Mouse (Mus musculus) neural tube, embryonic 11.5 days (tissue): ENCODE results near the gene Adamtsl1. TPM values are rescaled to one million over a fixed set of nuclear protein-coding genes. Genes with fewer than 3 reads are reported as not detected.

Experiments used
- ATAC-seq: fragments of 200-750 bp; cut with Nextera tagmentation; 2 replicates; pipeline ENCODE4 v1.8.0; 2017; ENCODE audit warnings: moderate number of reproducible peaks, mild to moderate bottlenecking, moderate TSS enrichment, moderate library complexity; ENCODE audit not compliant: insufficient read depth, low FRiP score, low TSS enrichment
- DNase-seq: peaks from one replicate; pipeline ENCODE4 v3.0.0-alpha.2; 2015; ENCODE audit warnings: low spot score
- H3K27ac ChIP-seq: fragments of 300-500 bp; sonication (generic); 2 replicates; pipeline ENCODE4 v1.5.1; 2014; ENCODE audit warnings: low read depth, mild to moderate bottlenecking, low read length
- H3K27me3 ChIP-seq: fragments of 300-500 bp; sonication (generic); 2 replicates; pipeline ENCODE4 v1.6.1; 2014; ENCODE audit warnings: mild to moderate bottlenecking, low read length, mixed read lengths; ENCODE audit not compliant: control insufficient read depth, insufficient read depth
- H3K36me3 ChIP-seq: fragments of 300-500 bp; sonication (generic); 2 replicates; pipeline ENCODE4 v1.6.1; 2014; ENCODE audit warnings: mild to moderate bottlenecking, low read length, moderate library complexity, mixed read lengths; ENCODE audit not compliant: control insufficient read depth, insufficient read depth
- H3K4me1 ChIP-seq: fragments of 300-500 bp; sonication (generic); 2 replicates; pipeline ENCODE4 v1.6.1; 2014; ENCODE audit warnings: low read length, mixed read lengths; ENCODE audit not compliant: control insufficient read depth, insufficient read depth
- H3K4me2 ChIP-seq: fragments of 300-500 bp; sonication (generic); 2 replicates; pipeline ENCODE4 v1.6.1; 2014; ENCODE audit warnings: low read depth, mild to moderate bottlenecking, moderate library complexity
- H3K4me3 ChIP-seq: fragments of 300-500 bp; sonication (generic); 2 replicates; pipeline ENCODE4 v1.5.1; 2014; ENCODE audit warnings: low read depth, low read length
- H3K9ac ChIP-seq: fragments of 300-500 bp; sonication (generic); 2 replicates; pipeline ENCODE4 v1.6.1; 2014; ENCODE audit warnings: mild to moderate bottlenecking, low read length
- H3K9me3 ChIP-seq: fragments of 300-500 bp; sonication (generic); 2 replicates; pipeline ENCODE4 v1.6.1; 2016; ENCODE audit warnings: low read length; ENCODE audit not compliant: control insufficient read depth
- WGBS: fragments of 180-500 bp; shearing (Covaris S2); extraction: QIAGEN DNeasy Blood & Tissue Kit; methylation state at CpG from one replicate; pipeline ENCODE4 v1.1.7; 2014; 5-methylcytosine and 5-hydroxymethylcytosine counted together
- polyA plus RNA-seq: library from polyadenylated mRNA; unstranded; fragments of >200 nt; fragmentation: Nextera tagmentation; extraction: Ambion mirVana; gene quantifications from 2 replicates; pipeline ENCODE4 v1.2.1, GENCODE M21; 2014

Gene Adamtsl1
- polyA plus RNA-seq, 1 experiment from 2014 or later = 10.7 TPM

GRCm38 (mm10) chr4:85884031-85884430 lies 370.1 kb downstream of the Adamtsl1 start:
- no peak for DNase-seq

GRCm38 (mm10) chr4:85889877-85890598 lies 376.1 kb downstream of the Adamtsl1 start:
- 79% methylated on average over 2 of the region's 2 CpGs for WGBS
- DNase-seq (no peak), ATAC-seq (no peak)
- H3K4me1 ChIP-seq = no peaks in the 10 kb centered on the region
- H3K27ac ChIP-seq = no peak overlapping the region
- H3K9me3 ChIP-seq = no peaks in the 10 kb centered on the region
- H3K4me2 ChIP-seq = no peak overlapping the region
- no peak overlapping the region for H3K4me3 ChIP-seq
- H3K9ac ChIP-seq = no peak overlapping the region
- H3K36me3 ChIP-seq = no peaks in the 10 kb centered on the region
- no peaks in the 10 kb centered on the region for H3K27me3 ChIP-seq

More at GRCm38 (mm10) chr4:85884031-85884430, 370.1 kb downstream of the Adamtsl1 start:
- no peaks in the 10 kb centered on the region for H3K9me3 ChIP-seq
- H3K36me3 ChIP-seq = no peaks in the 10 kb centered on the region
- WGBS = 86% methylated on average over 4 of the region's 4 CpGs
- H3K4me3 ChIP-seq = no peak overlapping the region
- H3K27ac ChIP-seq = no peak overlapping the region
- no peaks in the 10 kb centered on the region for H3K4me1 ChIP-seq
- no peak for ATAC-seq
- no peaks in the 10 kb centered on the region for H3K27me3 ChIP-seq
- no peak overlapping the region for H3K9ac ChIP-seq
- H3K4me2 ChIP-seq = no peak overlapping the region

GRCm38 (mm10) chr4:85901316-85901715 lies 387.3 kb downstream of the Adamtsl1 start:
- Histone ChIP-seq H3K27ac (no peak overlapping the region), H3K4me3 (no peak overlapping the region), H3K4me1 (no peaks in the 10 kb centered on the region), H3K27me3 (no peaks in the 10 kb centered on the region), H3K9ac (no peak overlapping the region), H3K9me3 (no peaks in the 10 kb centered on the region), H3K4me2 (no peak overlapping the region), H3K36me3 (no peaks in the 10 kb centered on the region)
- DNase-seq (no peak), ATAC-seq (no peak)
- 86% methylated on average over 4 of the region's 4 CpGs for WGBS

- Histone ChIP-seq H3K27ac (no peak overlapping the region), H3K4me2 (no peak overlapping the region), H3K36me3 (no peaks in the 10 kb centered on the region), H3K4me3 (no peak overlapping the region), H3K4me1 (no peaks in the 10 kb centered on the region), H3K9ac (no peak overlapping the region), H3K9me3 (no peaks in the 10 kb centered on the region), H3K27me3 (no peaks in the 10 kb centered on the region)
- WGBS = 89% methylated on average over 5 of the region's 5 CpGs
- ATAC-seq (no peak), DNase-seq (no peak)
These were observed 390.2 kb downstream of the Adamtsl1 start for GRCm38 (mm10) chr4:85904217-85904616.

- Histone ChIP-seq H3K4me1 (no peaks in the 10 kb centered on the region), H3K36me3 (no peaks in the 10 kb centered on the region), H3K4me2 (no peak overlapping the region), H3K9ac (no peak overlapping the region), H3K9me3 (no peaks in the 10 kb centered on the region), H3K4me3 (no peak overlapping the region), H3K27ac (no peak overlapping the region), H3K27me3 (no peaks in the 10 kb centered on the region)
- 64% methylated on average over 2 of the region's 2 CpGs for WGBS
- ATAC-seq (no peak), DNase-seq (no peak)
These were observed 402.1 kb downstream of the Adamtsl1 start for GRCm38 (mm10) chr4:85916034-85916433.

GRCm38 (mm10) chr4:85918366-85918765 lies 404.4 kb downstream of the Adamtsl1 start:
- H3K4me2 ChIP-seq = no peak overlapping the region
- no peak overlapping the region for H3K9ac ChIP-seq
- no peaks in the 10 kb centered on the region for H3K36me3 ChIP-seq
- WGBS = 79% methylated on average over 4 of the region's 4 CpGs
- DNase-seq = no peak
- no peak overlapping the region for H3K27ac ChIP-seq
- no peak overlapping the region for H3K4me3 ChIP-seq
- H3K27me3 ChIP-seq = no peaks in the 10 kb centered on the region
- no peaks in the 10 kb centered on the region for H3K9me3 ChIP-seq
- H3K4me1 ChIP-seq = no peaks in the 10 kb centered on the region
- ATAC-seq = no peak

GRCm38 (mm10) chr4:85920474-85920873 lies 406.5 kb downstream of the Adamtsl1 start:
- Histone ChIP-seq H3K27me3 (no peaks in the 10 kb centered on the region), H3K9me3 (no peaks in the 10 kb centered on the region), H3K27ac (no peak overlapping the region), H3K4me1 (no peaks in the 10 kb centered on the region), H3K9ac (no peak overlapping the region), H3K4me2 (no peak overlapping the region), H3K36me3 (no peaks in the 10 kb centered on the region), H3K4me3 (no peak overlapping the region)
- WGBS = 90% methylated on average over 3 of the region's 3 CpGs
- ATAC-seq = no peak
- DNase-seq = no peak

GRCm38 (mm10) chr4:85922741-85923140 lies 408.8 kb downstream of the Adamtsl1 start:
- no peaks in the 10 kb centered on the region for H3K36me3 ChIP-seq
- no peaks in the 10 kb centered on the region for H3K27me3 ChIP-seq
- H3K4me1 ChIP-seq = no peaks in the 10 kb centered on the region
- H3K4me3 ChIP-seq = no peak overlapping the region
- no peaks in the 10 kb centered on the region for H3K9me3 ChIP-seq
- no peak overlapping the region for H3K9ac ChIP-seq
- no peak for ATAC-seq
- 90% methylated on average over 4 of the region's 4 CpGs for WGBS
- H3K4me2 ChIP-seq = no peak overlapping the region
- no peak for DNase-seq
- no peak overlapping the region for H3K27ac ChIP-seq

- Histone ChIP-seq H3K4me3 (no peak overlapping the region), H3K4me1 (no peaks in the 10 kb centered on the region), H3K9me3 (no peaks in the 10 kb centered on the region), H3K36me3 (no peaks in the 10 kb centered on the region), H3K9ac (no peak overlapping the region), H3K27ac (no peak overlapping the region), H3K27me3 (no peaks in the 10 kb centered on the region), H3K4me2 (no peak overlapping the region)
- no peak for DNase-seq
- ATAC-seq = no peak
These were observed 418.2 kb downstream of the Adamtsl1 start for GRCm38 (mm10) chr4:85932129-85932528.
